Mouse (Mus musculus) liver, embryonic 11.5 days (tissue): ENCODE results near the gene Fstl1. TPM values are rescaled to one million over a fixed set of nuclear protein-coding genes. Genes with fewer than 3 reads are reported as not detected.

Source experiments
- ATAC-seq: fragments of 200-750 bp; cut with Nextera tagmentation; replicated peaks from 2 replicates; pipeline ENCODE4 v1.8.0; 2017; ENCODE audit warnings: moderate number of reproducible peaks, mild to moderate bottlenecking, moderate TSS enrichment, moderate library complexity; ENCODE audit not compliant: low FRiP score
- DNase-seq: peaks from one replicate; pipeline ENCODE4 v3.0.0-alpha.2; 2017; ENCODE audit warnings: low spot score
- H3K27ac ChIP-seq: fragments of 300-500 bp; sonication (generic); 2 replicates; pipeline ENCODE4 v1.5.1; 2014; ENCODE audit warnings: mild to moderate bottlenecking, low read depth, low read length, control low read depth
- H3K27me3 ChIP-seq: fragments of 300-500 bp; sonication (generic); replicated peaks from 2 replicates; pipeline ENCODE4 v1.6.1; 2014; ENCODE audit warnings: low read length, mixed read lengths; ENCODE audit not compliant: control insufficient read depth, insufficient read depth
- H3K36me3 ChIP-seq: fragments of 300-500 bp; sonication (generic); 2 replicates; pipeline ENCODE4 v1.6.1; 2014; ENCODE audit warnings: mild to moderate bottlenecking, low read length, moderate library complexity, mixed read lengths; ENCODE audit not compliant: control insufficient read depth, insufficient read depth
- H3K4me1 ChIP-seq: fragments of 300-500 bp; sonication (generic); replicated peaks from 2 replicates; pipeline ENCODE4 v1.6.1; 2014; ENCODE audit warnings: low read length, mixed read lengths; ENCODE audit not compliant: control insufficient read depth, insufficient read depth
- H3K4me2 ChIP-seq: fragments of 300-500 bp; sonication (generic); 2 replicates; pipeline ENCODE4 v1.6.1; 2014; ENCODE audit warnings: mild to moderate bottlenecking, control low read depth, moderate library complexity
- H3K4me3 ChIP-seq: fragments of 300-500 bp; sonication (generic); 2 replicates; pipeline ENCODE4 v1.5.1; 2014; ENCODE audit warnings: low read depth, low read length, control low read depth
- H3K9ac ChIP-seq: fragments of 300-500 bp; sonication (generic); 2 replicates; pipeline ENCODE4 v1.6.1; 2014; ENCODE audit warnings: low read depth, low read length, control low read depth
- H3K9me3 ChIP-seq: fragments of 300-500 bp; sonication (generic); 2 replicates; pipeline ENCODE4 v1.6.1; 2016; ENCODE audit warnings: low read length, inconsistent platforms, mixed read lengths; ENCODE audit not compliant: control insufficient read depth
- WGBS: fragments of 180-500 bp; shearing (Covaris S2); extraction: QIAGEN DNeasy Blood & Tissue Kit; methylation state at CpG from one replicate; pipeline ENCODE4 v1.1.7; 2014; 5-methylcytosine and 5-hydroxymethylcytosine counted together
- polyA plus RNA-seq: library from polyadenylated mRNA; unstranded; fragments of >200 nt; fragmentation: Nextera tagmentation; extraction: Ambion mirVana; gene quantifications from 2 replicates; pipeline ENCODE4 v1.2.1, GENCODE M21; 2014

The Fstl1 gene
- polyA plus RNA-seq, 1 experiment from 2014 or later = 118 TPM

DNA sequence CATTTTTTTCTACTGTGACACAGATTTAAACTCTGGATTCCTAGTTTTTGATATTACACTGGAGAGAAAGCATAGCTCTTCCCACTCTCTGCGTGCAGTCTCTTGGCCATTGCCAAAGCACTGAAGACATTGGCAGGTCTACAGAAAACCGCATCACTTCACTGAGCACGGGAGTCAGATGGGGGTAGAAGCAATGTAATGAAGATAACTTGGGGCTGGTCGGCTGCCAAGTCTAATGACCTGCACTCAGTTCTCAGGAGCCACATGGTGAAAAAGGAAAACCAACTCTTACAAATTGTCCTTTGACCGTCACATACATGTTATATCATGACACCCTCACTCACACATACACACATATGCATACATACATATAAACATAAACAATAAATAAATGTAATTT, 47.3 kb downstream of the Fstl1 start:
- no peak overlapping the region for H3K4me2 ChIP-seq
- no peak overlapping the region for H3K4me3 ChIP-seq
- no peaks in the 10 kb centered on the region for H3K27me3 ChIP-seq
- WGBS = 82% methylated on average over 5 of the region's 5 CpGs
- ATAC-seq (no peak), DNase-seq (no peak)
- no peaks in the 10 kb centered on the region for H3K9me3 ChIP-seq
- peaks cover 21% of the 10 kb centered on the region for H3K36me3 ChIP-seq
- H3K9ac ChIP-seq = no peak overlapping the region
- H3K27ac ChIP-seq = no peak overlapping the region
- H3K4me1 ChIP-seq = no peaks in the 10 kb centered on the region

DNA sequence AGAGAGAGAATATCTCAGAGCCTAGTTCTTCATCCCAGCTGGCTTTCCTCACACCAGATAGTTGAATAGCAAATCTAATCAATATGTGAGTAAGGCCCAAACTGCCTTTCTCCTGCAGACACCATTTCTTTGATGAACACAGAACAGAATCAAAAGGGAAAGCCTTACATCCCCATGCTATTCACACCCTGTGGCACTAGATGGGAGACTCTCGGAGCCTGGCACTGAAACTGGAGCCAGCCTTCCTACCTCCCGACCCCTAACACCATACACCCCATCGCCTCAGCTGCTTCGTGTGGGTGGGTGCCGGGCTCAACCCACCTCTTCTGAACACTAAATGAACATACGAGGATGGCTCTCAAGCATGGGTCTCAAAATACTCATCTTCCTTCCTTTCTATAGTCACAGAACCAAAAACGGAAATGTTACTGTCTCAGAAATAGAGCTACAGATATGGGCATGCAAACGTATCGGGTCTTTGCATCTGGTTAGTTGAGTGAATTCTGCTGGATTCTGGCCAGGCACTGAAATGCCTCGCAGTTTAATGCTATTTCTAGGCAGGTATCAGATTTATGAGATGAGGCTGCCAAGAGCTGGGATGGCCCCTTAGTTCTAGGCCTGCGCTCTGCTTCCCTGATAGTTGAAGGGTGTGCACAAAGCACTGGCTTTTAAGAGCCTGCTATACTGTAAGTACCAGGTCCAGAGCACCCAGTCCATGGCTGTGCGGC, 48.3 kb downstream of the Fstl1 start:
- peaks cover 23% of the 10 kb centered on the region for H3K36me3 ChIP-seq
- ATAC-seq = no peak
- H3K4me2 ChIP-seq = no peak overlapping the region
- H3K27me3 ChIP-seq = no peaks in the 10 kb centered on the region
- no peak overlapping the region for H3K27ac ChIP-seq
- WGBS = 87% methylated on average over 12 of the region's 12 CpGs
- H3K4me1 ChIP-seq = no peaks in the 10 kb centered on the region
- no peak for DNase-seq
- H3K4me3 ChIP-seq = no peak overlapping the region
- no peaks in the 10 kb centered on the region for H3K9me3 ChIP-seq
- no peak overlapping the region for H3K9ac ChIP-seq

DNA sequence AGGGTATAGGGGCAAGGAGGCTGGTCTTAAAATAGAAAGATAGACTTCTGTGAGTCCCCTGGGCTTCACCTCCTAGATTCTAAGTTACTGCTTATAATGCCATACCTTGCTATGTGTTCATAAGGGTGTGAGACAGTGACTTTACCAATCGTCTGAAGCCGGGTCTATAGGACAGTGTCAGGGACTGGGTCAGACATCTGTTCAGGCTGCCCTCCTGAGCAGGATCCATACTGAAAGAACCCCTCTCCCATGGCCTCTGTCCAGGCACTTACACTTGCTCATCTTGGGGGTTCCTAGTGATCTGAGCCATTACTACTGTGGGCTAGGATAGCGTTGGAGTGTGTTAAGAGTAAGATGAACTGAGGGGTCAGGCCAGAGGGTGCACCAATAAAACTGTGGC, 49.6 kb downstream of the Fstl1 start:
- Histone ChIP-seq H3K9ac (no peak overlapping the region), H3K4me2 (no peak overlapping the region), H3K4me3 (no peak overlapping the region), H3K36me3 (peaks cover 21% of the 10 kb centered on the region), H3K9me3 (no peaks in the 10 kb centered on the region), H3K27me3 (no peaks in the 10 kb centered on the region), H3K27ac (no peak overlapping the region), H3K4me1 (no peaks in the 10 kb centered on the region)
- ATAC-seq (no peak), DNase-seq (no peak)
- WGBS = 89% methylated on average over 3 of the region's 3 CpGs

DNA sequence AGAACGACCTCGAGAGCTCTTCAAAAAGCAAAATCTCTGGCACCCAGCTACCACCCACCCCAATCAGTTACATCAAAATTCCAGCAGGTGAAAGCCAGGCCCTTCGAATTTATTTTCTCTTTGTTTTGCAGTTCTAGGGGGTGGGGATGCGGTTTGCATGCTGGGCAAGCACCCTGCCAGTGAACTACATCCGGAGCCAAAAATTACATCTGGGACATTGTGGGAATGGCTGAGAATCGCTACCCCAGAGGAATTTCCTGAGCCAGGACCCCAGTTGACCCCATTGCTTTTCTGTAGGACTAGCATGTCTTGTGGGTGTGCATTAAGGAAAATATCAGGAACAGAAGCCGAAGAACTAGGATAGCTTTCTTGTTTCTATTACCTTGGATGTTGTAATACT, 54.4 kb downstream of the Fstl1 start:
- no peak for DNase-seq
- Histone ChIP-seq H3K4me3 (no peak overlapping the region), H3K9me3 (no peaks in the 10 kb centered on the region), H3K27me3 (no peaks in the 10 kb centered on the region), H3K27ac (no peak overlapping the region), H3K36me3 (peaks cover 12% of the 10 kb centered on the region), H3K4me1 (no peaks in the 10 kb centered on the region), H3K4me2 (no peak overlapping the region), H3K9ac (no peak overlapping the region)
- WGBS = 80% methylated on average over 7 of the region's 7 CpGs
- ATAC-seq = no peak

DNA sequence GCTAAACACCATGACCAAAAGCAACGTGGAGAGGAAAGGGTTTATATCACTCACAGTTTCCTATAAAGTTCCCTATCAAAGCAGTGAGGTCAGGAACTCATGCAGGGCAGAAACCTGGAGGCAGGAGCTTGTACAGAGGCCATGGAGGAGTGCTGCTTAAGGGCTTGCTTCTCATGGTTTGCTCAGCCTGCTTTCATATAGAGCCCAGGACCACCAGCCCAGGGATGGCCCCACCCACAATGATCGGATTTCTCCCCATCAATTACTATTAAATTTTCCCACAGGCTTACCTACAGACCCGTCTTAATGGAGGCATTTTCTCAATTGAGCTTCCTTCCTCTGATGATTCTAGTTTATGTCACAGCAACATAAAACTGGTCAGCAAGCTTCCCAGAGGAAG, 60.9 kb downstream of the Fstl1 start:
- WGBS = 66% methylated on average over 3 of the region's 3 CpGs

DNA sequence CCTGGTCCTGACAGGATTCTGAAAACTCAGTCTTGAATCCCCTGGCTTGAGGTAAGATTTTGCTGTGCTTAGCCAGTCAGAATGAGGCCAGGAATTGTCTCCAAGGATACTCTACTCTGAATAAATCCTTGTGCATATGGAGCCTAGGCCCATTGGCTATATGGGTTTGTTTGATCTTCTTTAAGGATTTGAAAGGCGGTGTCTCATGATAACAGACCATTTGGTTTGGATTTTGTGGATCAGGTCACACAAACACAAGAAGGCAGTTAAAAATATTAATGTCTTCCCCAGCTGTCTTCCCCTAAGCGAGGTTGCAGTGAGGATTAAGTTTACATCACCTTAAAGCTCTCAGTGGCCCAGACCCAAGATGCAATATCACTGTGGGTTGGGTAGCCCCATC, 65.8 kb downstream of the Fstl1 start:
- Histone ChIP-seq H3K27ac (no peak overlapping the region), H3K36me3 (no peaks in the 10 kb centered on the region), H3K4me2 (no peak overlapping the region), H3K9me3 (no peaks in the 10 kb centered on the region), H3K4me1 (no peaks in the 10 kb centered on the region; the same call in 1 of the 2 replicates), H3K27me3 (no peaks in the 10 kb centered on the region), H3K9ac (no peak overlapping the region), H3K4me3 (no peak overlapping the region)
- ATAC-seq (no peak), DNase-seq (no peak)
- WGBS = 68% methylated on average over 2 of the region's 2 CpGs

More for the DNA sequence above, 60.9 kb downstream of the Fstl1 start:
- H3K9me3 ChIP-seq = no peaks in the 10 kb centered on the region
- H3K4me2 ChIP-seq = no peak overlapping the region
- DNase-seq (no peak), ATAC-seq (no peak)
- H3K27ac ChIP-seq = no peak overlapping the region
- H3K9ac ChIP-seq = no peak overlapping the region
- H3K27me3 ChIP-seq = no peaks in the 10 kb centered on the region
- no peaks in the 10 kb centered on the region for H3K36me3 ChIP-seq
- H3K4me3 ChIP-seq = no peak overlapping the region
- H3K4me1 ChIP-seq = no peaks in the 10 kb centered on the region

DNA sequence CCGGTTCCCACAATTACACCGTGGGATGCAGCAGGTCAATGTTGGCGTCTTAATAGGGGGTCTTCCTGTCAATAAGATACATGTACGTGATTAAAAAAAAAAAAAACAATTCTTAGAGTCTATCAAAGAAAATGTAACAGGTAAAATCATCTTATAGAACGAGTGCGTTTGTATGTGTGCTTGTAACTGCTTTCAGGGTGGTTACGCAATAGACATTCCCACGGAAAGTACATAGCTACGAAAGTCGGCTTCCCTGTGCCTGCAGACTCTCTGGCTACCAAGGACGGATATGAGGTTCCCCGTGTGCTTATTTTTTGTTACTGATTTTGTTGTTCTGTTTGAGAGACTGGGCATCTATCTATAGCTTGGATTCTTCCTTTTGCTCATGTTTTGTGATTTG, 67.1 kb downstream of the Fstl1 start:
- Histone ChIP-seq H3K9me3 (no peaks in the 10 kb centered on the region), H3K36me3 (no peaks in the 10 kb centered on the region), H3K4me3 (no peak overlapping the region), H3K27me3 (no peaks in the 10 kb centered on the region), H3K27ac (no peak overlapping the region), H3K4me1 (no peaks in the 10 kb centered on the region; the same call in 1 of the 2 replicates), H3K4me2 (no peak overlapping the region), H3K9ac (no peak overlapping the region)
- WGBS = 78% methylated on average over 12 of the region's 12 CpGs
- DNase-seq (no peak), ATAC-seq (no peak)

DNA sequence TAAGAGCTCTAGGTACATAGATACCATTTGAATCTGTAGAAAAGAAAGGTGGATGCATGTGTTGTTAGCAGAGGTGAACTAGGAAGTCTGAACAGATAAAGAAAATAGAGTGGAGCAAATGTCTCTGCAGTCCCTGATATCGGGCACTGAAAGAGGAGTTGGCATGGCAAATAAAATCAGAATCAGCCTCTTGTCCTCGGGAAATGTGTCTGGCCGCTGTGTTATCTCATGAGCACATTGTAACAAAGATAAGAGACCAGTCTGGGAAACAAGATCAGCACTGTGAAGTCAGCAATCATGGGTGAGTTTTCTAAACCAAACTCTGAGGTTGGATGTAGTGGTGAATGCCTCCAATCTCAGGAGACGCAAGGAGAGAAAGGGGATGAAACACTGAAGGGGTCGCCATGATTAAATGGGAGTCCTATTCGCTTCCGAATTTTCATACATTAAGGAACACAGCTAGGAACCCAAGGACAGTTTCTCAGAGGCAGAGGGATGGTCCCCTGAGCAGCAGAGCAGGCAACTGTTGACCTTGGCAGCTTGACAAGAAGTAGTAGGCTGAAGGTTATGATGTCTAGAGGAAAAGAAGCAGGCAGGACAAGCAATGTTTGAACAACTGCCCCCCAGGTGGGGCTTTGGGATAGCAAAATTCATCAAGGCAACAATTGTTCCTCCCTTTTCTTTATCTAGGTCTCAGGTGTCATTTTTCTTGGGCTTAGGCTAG, 68.7 kb downstream of the Fstl1 start:
- Histone ChIP-seq H3K4me1 (no peaks in the 10 kb centered on the region; the same call in 1 of the 2 replicates), H3K27ac (no peak overlapping the region), H3K4me3 (no peak overlapping the region), H3K36me3 (no peaks in the 10 kb centered on the region), H3K9me3 (no peaks in the 10 kb centered on the region), H3K9ac (no peak overlapping the region), H3K27me3 (no peaks in the 10 kb centered on the region), H3K4me2 (no peak overlapping the region)
- DNase-seq = no peak
- ATAC-seq = no peak
- 42% methylated on average over 7 of the region's 7 CpGs for WGBS

DNA sequence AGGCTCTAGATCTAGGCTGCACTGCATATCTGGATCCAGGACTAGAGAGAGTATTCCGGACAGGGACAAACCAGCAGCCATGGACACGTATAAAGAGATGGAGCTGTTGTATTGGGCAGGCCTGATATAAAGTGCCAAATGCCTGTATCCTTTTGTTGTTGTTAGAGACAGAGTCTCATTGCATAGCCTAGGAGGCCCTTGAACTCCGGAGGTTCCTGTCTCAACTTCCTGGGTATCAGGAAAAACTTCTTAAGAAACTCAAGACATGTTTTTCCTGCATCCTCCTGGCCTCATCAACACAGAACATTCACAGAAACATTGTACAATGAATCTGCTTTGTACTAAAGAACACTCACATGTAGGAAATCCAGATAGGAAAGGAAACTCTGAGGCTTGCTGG, 70.4 kb downstream of the Fstl1 start:
- DNase-seq (no peak), ATAC-seq (no peak)
- no peak overlapping the region for H3K27ac ChIP-seq
- H3K4me1 ChIP-seq = no peaks in the 10 kb centered on the region; the same call in 1 of the 2 replicates
- H3K36me3 ChIP-seq = no peaks in the 10 kb centered on the region
- no peak overlapping the region for H3K9ac ChIP-seq
- H3K4me3 ChIP-seq = no peak overlapping the region
- H3K9me3 ChIP-seq = no peaks in the 10 kb centered on the region
- no peaks in the 10 kb centered on the region for H3K27me3 ChIP-seq
- 66% methylated on average over 3 of the region's 3 CpGs for WGBS
- no peak overlapping the region for H3K4me2 ChIP-seq
